Mouse (Mus musculus) bone marrow, adult 2 months (tissue): ENCODE measurements at regions not wholly inside any gene's neighbourhood (a gene's known extent, or its start where the extent isn't known, plus 50 kb on each side); places are given as distances from the start of the nearest gene placed in this dataset.

Experiments
- CTCF ChIP-seq: fragments of 200-500 bp; IDR thresholded peaks from 2 replicates; pipeline ENCODE4 v1.5.1; 2011; ENCODE audit warnings: low read length, control low read depth; ENCODE audit not compliant: control insufficient read depth, insufficient read depth
- POLR2A ChIP-seq: fragments of 200-500 bp; IDR thresholded peaks from 2 replicates; pipeline ENCODE4 v1.6.1; 2011; ENCODE audit warnings: low read depth, mild to moderate bottlenecking, control low read depth, low read length, borderline replicate concordance; ENCODE audit not compliant: control insufficient read depth

DNA sequence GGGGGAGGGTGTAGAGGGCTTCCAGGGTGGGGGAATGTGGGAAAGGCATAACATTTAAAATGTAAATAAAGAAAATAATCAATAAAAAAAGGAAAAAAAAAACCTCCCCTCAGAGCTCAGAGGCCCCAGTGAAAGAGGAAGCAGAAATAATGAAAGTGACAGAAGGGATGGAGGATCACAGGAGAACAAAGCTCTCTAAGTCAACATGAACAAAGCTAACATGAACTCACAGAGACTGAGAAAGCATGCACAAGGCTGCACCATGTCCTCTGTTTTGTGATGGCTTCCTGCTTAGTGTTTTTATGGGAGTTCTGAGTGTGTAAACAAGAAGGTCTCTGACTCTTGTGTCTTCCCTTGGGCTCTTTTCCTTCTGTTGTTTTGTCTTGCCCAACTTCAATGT, 136.6 kb upstream of the Veph1 start:
- no peak for TF ChIP-seq CTCF
- no peak for TF ChIP-seq POLR2A
